ENCODE assay signal across 8 mouse cellular contexts in genomic region chr6:13870289-13870741, GRCm38 (mm10). TPM values are rescaled to one million over a fixed set of nuclear protein-coding genes. Genes with fewer than 3 reads are reported as not detected.
DNase-seq lines count a peak whose midpoint lies in the region; ATAC-seq and TF ChIP-seq lines count a peak whose summit lies in the region.

No protein-coding gene starts in this region.

- H3K27me3 ChIP-seq in C2C12 (ENCODE audit: control insufficient read depth, insufficient read depth, insufficient read length), result no peaks in the 10 kb centered on the region
- no peaks in the 10 kb centered on the region for H3K27me3 ChIP-seq in liver, embryonic 11.5 days (replicated peaks; ENCODE audit: control insufficient read depth, insufficient read depth, low read length)

- no peak for TF ChIP-seq POLR2A in cortical plate, adult 2 months (IDR thresholded peaks at IDR 0.05; ENCODE audit: extremely low read depth, insufficient read depth, low read length)
- TF ChIP-seq POLR2A in olfactory bulb, adult 2 months (IDR thresholded peaks at IDR 0.05; ENCODE audit: insufficient read depth, low read depth, low read length), result no peak

- H3ac ChIP-seq in C2C12 (ENCODE audit: control insufficient read depth, insufficient read length, low read depth), result peak overlapping the region; percentile 85

- H3K4me3 ChIP-seq in C2C12 (ENCODE audit: insufficient read depth, poor library complexity, severe bottlenecking), result peak overlapping the region; percentile 58
- H3K4me3 ChIP-seq in cortical plate, adult 2 months (ENCODE audit: insufficient read depth, low read length), result peak overlapping the region; percentile 5
- H3K4me3 ChIP-seq in liver, embryonic 11.5 days (ENCODE audit: low read depth, low read length), result peak overlapping the region; percentile 37
- peak overlapping the region; percentile 31 for H3K4me3 ChIP-seq in olfactory bulb, adult 2 months (ENCODE audit: insufficient read depth, low read depth, low read length)

- H3K4me1 ChIP-seq in cortical plate, adult 2 months (ENCODE audit: control insufficient read depth, insufficient read depth, low read length), result peaks cover 1% of the 10 kb centered on the region; the same call in 1 of the 2 replicates
- H3K4me1 ChIP-seq in liver, embryonic 11.5 days (replicated peaks; ENCODE audit: control insufficient read depth, insufficient read depth, low read length), result peaks cover 3% of the 10 kb centered on the region
- H3K4me1 ChIP-seq in olfactory bulb, adult 2 months (ENCODE audit: control insufficient read depth, insufficient read depth, low read length), result no peaks in the 10 kb centered on the region; the same call in 1 of the 2 replicates

- H3K9me3 ChIP-seq in liver, embryonic 11.5 days (ENCODE audit: control insufficient read depth, low read length), result no peaks in the 10 kb centered on the region

- peak overlapping the region; percentile 48; the same call in 1 of the 2 replicates for H3K9ac ChIP-seq in liver, embryonic 11.5 days (ENCODE audit: low read depth, low read length)

- no peak for TF ChIP-seq CTCF in C2C12 (IDR thresholded peaks at IDR 0.05; ENCODE audit: control insufficient read depth, insufficient read depth, insufficient read length)
- TF ChIP-seq CTCF in cortical plate, adult 2 months (IDR thresholded peaks at IDR 0.05; ENCODE audit: extremely low read depth, insufficient read depth, low read length), result no peak
- TF ChIP-seq CTCF in olfactory bulb, adult 2 months (IDR thresholded peaks at IDR 0.05; ENCODE audit: insufficient read depth, low read depth, low read length), result no peak

- ATAC-seq in liver, embryonic 11.5 days (replicated peaks; ENCODE audit: low FRiP score), result no peak

- peak overlapping the region; percentile 63 for H3K4me2 ChIP-seq in liver, embryonic 11.5 days

- peaks cover 9% of the 10 kb centered on the region for H3K79me2 ChIP-seq in C2C12 (ENCODE audit: control insufficient read depth, insufficient read depth)

- no peak overlapping the region for H3K27ac ChIP-seq in cortical plate, adult 2 months (ENCODE audit: insufficient read depth, low read length)
- no peak overlapping the region for H3K27ac ChIP-seq in liver, embryonic 11.5 days (ENCODE audit: low read depth, low read length)
- no peak overlapping the region for H3K27ac ChIP-seq in olfactory bulb, adult 2 months (ENCODE audit: insufficient read depth, low read depth, low read length)

- H3K36me3 ChIP-seq in C2C12 (ENCODE audit: control insufficient read depth, insufficient read depth), result peaks cover 23% of the 10 kb centered on the region
- no peaks in the 10 kb centered on the region for H3K36me3 ChIP-seq in liver, embryonic 11.5 days (ENCODE audit: control insufficient read depth, insufficient read depth, low read length)

- peaks cover 3% of the 10 kb centered on the region for H3K79me3 ChIP-seq in C2C12 (ENCODE audit: low read depth)

- 61% methylated on average over 12 of the region's 12 CpGs for WGBS in liver, embryonic 11.5 days
- 15% methylated on average over 12 of the region's 12 CpGs for WGBS in olfactory bulb, adult 2 months

- DNase-seq in adrenal gland, postnatal 10 days, result peak; percentile 7
- DNase-seq in adrenal gland, postnatal 4 days (ENCODE audit: low spot score in 2 of 2), result no peak
- DNase-seq in heart, postnatal 4 days, result peak; percentile 5
- no peak for DNase-seq in liver, embryonic 11.5 days (ENCODE audit: low spot score)
- no peak for DNase-seq in layer of hippocampus, adult 8-10 months (ENCODE audit: low spot score in 2 of 2)

TF ChIP-seq in C2C12, 6 proteins besides CTCF, POLR2A, EP300 and RAD21:
- TF ChIP-seq FOSL1 (IDR thresholded peaks at IDR 0.05; ENCODE audit: insufficient read depth, low read length, poor library complexity, severe bottlenecking) (no peak), MAX (IDR thresholded peaks at IDR 0.05) (no peak), CEBPB (IDR thresholded peaks at IDR 0.05; ENCODE audit: low read depth) (no peak), MYOD1 (IDR thresholded peaks at IDR 0.05; ENCODE audit: control insufficient read depth, insufficient read length, low read depth) (no peak), MYOG (IDR thresholded peaks at IDR 0.05; ENCODE audit: control insufficient read depth, extremely low read depth, insufficient read length) (no peak), USF1 (IDR thresholded peaks at IDR 0.05; ENCODE audit: low read depth) (no peak)

RNA-seq across cellular contexts. Expression of gene 2610001J05Rik, which starts 1.0 kb away (rescaled TPM):
- 10 to 100 TPM; 38.2 to 45.3 TPM for total RNA-seq in adrenal gland, postnatal 10 days (2021)
- total RNA-seq in adrenal gland, postnatal 4 days (2021), result 10 to 100 TPM; 41.2 to 42.1 TPM
- polyA plus RNA-seq in C2C12 (2012; fragmentation: generic; extraction: Trizol), result 63.8 TPM
- polyA plus RNA-seq in cortical plate, adult 2 months (2012; rRNA removed), result 68.3 and 70.8 TPM in 2 replicates
- total RNA-seq in heart, postnatal 4 days (2021), result 10 to 100 TPM; 55.4 to 55.7 TPM
- 72.4 and 74.0 TPM in 2 replicates for polyA plus RNA-seq in liver, embryonic 11.5 days (2014; fragmentation: Nextera tagmentation; extraction: Ambion mirVana)
- not detected in 2 replicates for polyA plus RNA-seq in olfactory bulb, adult 2 months (2012; ENCODE audit: insufficient read depth, insufficient read length, low replicate concordance, missing spikeins)
- total RNA-seq in layer of hippocampus, adult 8-10 months (2022), result 10 to 100 TPM; 40.4 to 45.2 (median 42.0) TPM

RNA-seq across cellular contexts. Expression of gene Gpr85, which starts 30.6 kb away (rescaled TPM):
- total RNA-seq in adrenal gland, postnatal 10 days (2021), result 1 to 10 TPM; 1.2 to 2.2 TPM
- total RNA-seq in adrenal gland, postnatal 4 days (2021), result 1 to 10 TPM; 3.0 to 3.9 TPM
- polyA plus RNA-seq in C2C12 (2012; fragmentation: generic; extraction: Trizol), result 0.98 TPM
- 24.5 and 26.3 TPM in 2 replicates for polyA plus RNA-seq in cortical plate, adult 2 months (2012; rRNA removed)
- total RNA-seq in heart, postnatal 4 days (2021), result under 1 TPM; 0.45 to 0.63 TPM
- 5.1 and 5.7 TPM in 2 replicates for polyA plus RNA-seq in liver, embryonic 11.5 days (2014; fragmentation: Nextera tagmentation; extraction: Ambion mirVana)
- not detected in 2 replicates for polyA plus RNA-seq in olfactory bulb, adult 2 months (2012; ENCODE audit: insufficient read depth, insufficient read length, low replicate concordance, missing spikeins)
- total RNA-seq in layer of hippocampus, adult 8-10 months (2022), result 10 to 100 TPM; 34.9 to 43.6 (median 39.3) TPM

Comparison
In these comparisons a context has a peak if more than half of its experiments do, and no peak if none do; other contexts are left out.
1. DNase-seq: peak in adrenal gland, postnatal 10 days (single experiment) and heart, postnatal 4 days (single experiment); none in adrenal gland, postnatal 4 days (0 of 2), liver, embryonic 11.5 days (single experiment) and layer of hippocampus, adult 8-10 months (0 of 2).
2. H3K4me3 ChIP-seq: peak in every context shown above with its lines; median percentile 58 in C2C12; 37 in liver, embryonic 11.5 days; 31 in olfactory bulb, adult 2 months; 5 in cortical plate, adult 2 months.
3. RNA of gene Gpr85, which starts 30.6 kb away (total RNA-seq): 34.9 to 43.6 TPM in layer of hippocampus, adult 8-10 months; 3.0 to 3.9 TPM in adrenal gland, postnatal 4 days, 1.2 to 2.2 TPM in adrenal gland, postnatal 10 days and 0.45 to 0.63 TPM in heart, postnatal 4 days; every median in the first group is over 4 times any median in the second.